Mouse (Mus musculus) megakaryocyte, embryonic 14.5 days (primary cell): ENCODE results near the gene Efl1. TPM values are rescaled to one million over a fixed set of nuclear protein-coding genes. Genes with fewer than 3 reads are reported as not detected.
A peak's percentile ranks its signal among the peaks of the same experiment; 100 is the strongest.

Experiments
- H3K27me3 ChIP-seq: replicated peaks from 2 replicates; pipeline ENCODE3; 2012; ENCODE audit warnings: inconsistent platforms
- H3K36me3 ChIP-seq: replicated peaks from 2 replicates; pipeline ENCODE3; 2012; ENCODE audit warnings: low read length, inconsistent platforms, mixed read lengths
- H3K4me1 ChIP-seq: 2 replicates; pipeline ENCODE4 v1.6.1; 2012; ENCODE audit warnings: inconsistent platforms
- H3K4me3 ChIP-seq: replicated peaks from 2 replicates; pipeline ENCODE3; 2012; ENCODE audit warnings: moderate library complexity, mild to moderate bottlenecking, inconsistent platforms
- H3K9me3 ChIP-seq: 2 replicates; pipeline ENCODE4 v1.6.1; 2012; ENCODE audit warnings: inconsistent platforms
- FLI1 ChIP-seq: IDR thresholded peaks from 2 replicates; pipeline ENCODE4 v1.6.1; 2012; ENCODE audit warnings: low read length, inconsistent platforms, mixed read lengths
- GATA1 ChIP-seq: IDR thresholded peaks from 3 replicates; pipeline ENCODE4 v1.6.1; 2012; ENCODE audit warnings: mixed read lengths, low read length, inconsistent platforms, borderline replicate concordance
- polyA plus RNA-seq: library from polyadenylated mRNA; stranded (reverse); fragments of >175 nt; gene quantifications from 2 replicates; pipeline ENCODE4 v1.2.3, GENCODE M21; 2012; ENCODE audit warnings: low replicate concordance; ENCODE audit not compliant: insufficient read depth

The Efl1 gene
- polyA plus RNA-seq, 1 experiment, result 3.8 TPM

DNA sequence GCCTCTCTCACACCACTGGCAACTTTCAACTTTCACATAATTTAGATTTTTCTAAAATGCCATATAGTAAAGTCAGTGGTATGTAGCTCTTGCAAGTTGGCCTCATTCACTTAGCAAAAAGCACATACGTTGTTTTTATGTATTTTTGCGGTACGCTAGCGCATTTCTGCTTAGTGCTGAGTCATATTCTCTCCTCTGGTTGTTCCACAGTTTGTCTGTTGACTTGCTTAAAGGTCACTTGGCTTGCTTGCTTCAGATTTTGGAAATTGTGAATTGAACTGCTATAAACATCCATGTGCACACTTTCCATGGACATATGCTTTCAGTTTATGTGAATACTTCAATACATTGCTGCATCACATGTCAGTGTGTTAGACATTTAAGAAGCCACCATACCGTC lies 31.5 kb downstream of the Efl1 start:
- no peak overlapping the region for H3K4me3 ChIP-seq
- H3K36me3 ChIP-seq, result peaks cover 82% of the 10 kb centered on the region
- no peak for TF ChIP-seq FLI1
- TF ChIP-seq GATA1, result no peak
- H3K27me3 ChIP-seq, result no peaks in the 10 kb centered on the region
- H3K4me1 ChIP-seq, result peaks cover 24% of the 10 kb centered on the region
- H3K9me3 ChIP-seq, result no peaks in the 10 kb centered on the region

DNA sequence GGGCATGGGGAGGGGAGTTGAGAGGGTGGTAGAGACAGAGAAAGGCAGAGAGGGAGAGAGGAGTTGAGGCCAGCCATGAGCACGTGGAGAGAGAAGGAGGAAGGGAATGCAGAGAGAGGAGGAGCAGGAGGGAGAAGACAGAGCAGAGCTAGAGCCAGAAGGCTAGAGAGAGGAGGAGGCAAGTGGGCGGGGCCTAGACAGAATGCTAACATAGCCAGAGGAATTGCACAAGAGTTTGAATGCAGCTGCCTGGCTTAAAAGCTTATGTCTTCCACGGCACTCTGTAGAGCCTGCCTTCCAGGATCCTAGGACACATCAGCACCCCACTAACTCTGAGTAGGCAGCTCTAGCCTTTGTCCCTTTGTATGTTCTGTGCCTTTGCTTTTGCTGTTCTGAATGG lies 40.3 kb downstream of the Efl1 start:
- TF ChIP-seq GATA1 (no peak), FLI1 (no peak)
- Histone ChIP-seq H3K4me3 (peak overlapping the region; percentile 70), H3K36me3 (peaks cover 80% of the 10 kb centered on the region), H3K9me3 (no peaks in the 10 kb centered on the region), H3K27me3 (no peaks in the 10 kb centered on the region), H3K4me1 (peaks cover 62% of the 10 kb centered on the region)

GRCm38 (mm10) chr7:82691021-82691738 lies 42.8 kb downstream of the Efl1 start:
- no peaks in the 10 kb centered on the region for H3K9me3 ChIP-seq
- peak overlapping the region; percentile 81 for H3K4me3 ChIP-seq
- peaks cover 68% of the 10 kb centered on the region for H3K4me1 ChIP-seq
- H3K27me3 ChIP-seq, result no peaks in the 10 kb centered on the region
- TF ChIP-seq GATA1 (no peak), FLI1 (no peak)
- peaks cover 82% of the 10 kb centered on the region for H3K36me3 ChIP-seq

DNA sequence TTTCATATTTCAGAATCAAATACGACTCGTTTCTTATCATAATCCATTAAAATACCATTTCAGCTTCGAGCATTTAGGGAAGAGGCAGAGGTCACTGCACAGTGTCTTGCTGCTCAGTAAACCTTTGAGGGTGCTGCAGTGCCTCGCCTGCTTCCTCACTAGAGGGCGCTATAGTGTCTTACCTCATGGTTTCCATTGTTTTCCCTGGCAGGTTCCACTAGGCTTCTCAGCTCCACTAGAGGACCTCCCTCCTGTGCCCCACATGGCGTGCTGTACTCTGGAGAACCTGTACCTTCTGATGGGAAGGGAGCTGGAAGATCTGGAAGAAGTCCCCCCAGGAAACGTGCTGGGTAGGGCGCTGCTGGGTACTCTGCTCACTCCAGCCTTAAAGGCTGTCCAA lies 49.3 kb downstream of the Efl1 start:
- Histone ChIP-seq H3K36me3 (peaks cover 95% of the 10 kb centered on the region), H3K27me3 (no peaks in the 10 kb centered on the region), H3K4me1 (peaks cover 33% of the 10 kb centered on the region), H3K9me3 (no peaks in the 10 kb centered on the region), H3K4me3 (no peak overlapping the region)
- TF ChIP-seq FLI1, result no peak
- TF ChIP-seq GATA1, result no peak

DNA sequence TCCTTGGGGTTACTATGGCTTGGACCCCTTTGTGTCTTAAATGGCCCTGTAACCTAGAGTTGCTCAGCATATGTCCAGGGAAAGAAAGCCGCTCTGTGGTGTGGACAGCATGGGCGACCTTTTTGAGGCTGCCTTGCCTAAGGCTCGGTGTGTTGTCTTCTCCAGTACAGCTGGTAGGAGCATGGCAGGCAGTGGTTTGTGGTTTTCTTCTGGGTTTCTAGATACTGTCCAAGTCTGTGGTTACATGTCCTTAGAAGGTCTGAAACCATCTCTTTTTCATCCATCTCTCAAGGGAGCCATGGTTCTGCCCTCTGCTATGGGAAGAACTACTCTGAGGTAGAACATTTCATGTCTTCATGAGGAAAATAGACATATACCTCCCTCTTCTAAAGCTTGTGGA lies 50.6 kb downstream of the Efl1 start:
- Histone ChIP-seq H3K36me3 (peaks cover 92% of the 10 kb centered on the region), H3K9me3 (no peaks in the 10 kb centered on the region), H3K27me3 (no peaks in the 10 kb centered on the region), H3K4me1 (peaks cover 29% of the 10 kb centered on the region), H3K4me3 (no peak overlapping the region)
- TF ChIP-seq FLI1, result no peak
- TF ChIP-seq GATA1, result no peak

GRCm38 (mm10) chr7:82702384-82703343 lies 54.2 kb downstream of the Efl1 start:
- Histone ChIP-seq H3K36me3 (peaks cover 78% of the 10 kb centered on the region), H3K27me3 (no peaks in the 10 kb centered on the region), H3K9me3 (no peaks in the 10 kb centered on the region), H3K4me1 (peaks cover 22% of the 10 kb centered on the region), H3K4me3 (no peak overlapping the region)
- TF ChIP-seq GATA1, result no peak
- no peak for TF ChIP-seq FLI1

- H3K9me3 ChIP-seq, result no peaks in the 10 kb centered on the region
- TF ChIP-seq GATA1, result no peak
- TF ChIP-seq FLI1, result no peak
- H3K4me3 ChIP-seq, result no peak overlapping the region
- H3K4me1 ChIP-seq, result peaks cover 16% of the 10 kb centered on the region
- H3K27me3 ChIP-seq, result no peaks in the 10 kb centered on the region
- H3K36me3 ChIP-seq, result peaks cover 63% of the 10 kb centered on the region
Observed at GRCm38 (mm10) chr7:82709172-82709571, 60.8 kb downstream of the Efl1 start.

DNA sequence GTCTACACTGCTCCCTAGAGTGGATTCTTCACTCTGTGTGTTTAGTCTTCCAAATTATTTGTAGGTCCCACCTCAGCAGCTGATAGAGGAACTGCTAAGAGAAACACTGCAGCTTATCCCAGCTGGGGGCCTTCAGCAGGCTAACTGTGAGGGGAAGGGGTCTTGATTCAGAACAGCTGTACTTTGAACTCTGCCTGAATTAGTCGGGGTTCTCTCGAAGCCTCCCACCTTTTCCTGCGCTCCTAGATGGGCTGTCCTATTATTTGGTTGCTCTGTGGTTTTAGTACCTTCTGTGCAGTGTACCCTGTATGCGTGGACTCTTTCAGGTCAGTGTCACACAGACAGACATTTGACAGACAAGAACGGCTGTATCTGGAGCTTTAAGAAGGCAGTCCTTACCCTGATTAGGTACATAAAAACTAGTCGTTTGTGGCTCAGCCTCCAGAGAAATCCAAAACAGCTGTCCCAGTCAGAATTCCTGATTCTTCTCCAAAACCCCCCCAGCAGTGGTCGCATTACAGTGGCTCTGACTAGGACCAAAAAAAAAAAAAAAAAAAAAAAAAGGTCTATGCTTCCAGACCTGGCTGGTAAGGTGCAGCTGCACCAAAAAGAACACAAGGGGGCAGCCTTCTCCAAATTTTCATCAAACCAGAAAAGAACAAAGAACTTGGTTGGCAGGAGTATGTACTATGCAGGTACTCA lies 66.9 kb downstream of the Efl1 start:
- Histone ChIP-seq H3K4me1 (peaks cover 29% of the 10 kb centered on the region), H3K4me3 (no peak overlapping the region), H3K27me3 (no peaks in the 10 kb centered on the region), H3K9me3 (no peaks in the 10 kb centered on the region), H3K36me3 (peaks cover 66% of the 10 kb centered on the region)
- TF ChIP-seq GATA1 (no peak), FLI1 (no peak)

- no peaks in the 10 kb centered on the region for H3K27me3 ChIP-seq
- no peaks in the 10 kb centered on the region for H3K9me3 ChIP-seq
- peaks cover 60% of the 10 kb centered on the region for H3K36me3 ChIP-seq
- H3K4me3 ChIP-seq, result no peak overlapping the region
- H3K4me1 ChIP-seq, result peaks cover 29% of the 10 kb centered on the region
- TF ChIP-seq GATA1 (no peak), FLI1 (no peak)
Observed at GRCm38 (mm10) chr7:82715912-82716601, 67.6 kb downstream of the Efl1 start.
